Mouse (Mus musculus) C2C12 (cell line): ENCODE measurements at regions not wholly inside any gene's neighbourhood (a gene's known extent, or its start where the extent isn't known, plus 50 kb on each side); places are given as distances from the start of the nearest gene placed in this dataset.

Source experiments
- H3K27me3 ChIP-seq: one replicate; pipeline ENCODE4 v1.6.1; 2011; ENCODE audit not compliant: control insufficient read depth, insufficient read depth, insufficient read length
- H3K36me3 ChIP-seq: one replicate; pipeline ENCODE4 v1.6.1; 2011; ENCODE audit not compliant: control insufficient read depth, insufficient read depth
- H3K4me3 ChIP-seq: one replicate; pipeline ENCODE4 v1.5.1; 2011; ENCODE audit warnings: mild to moderate bottlenecking, control low read depth; ENCODE audit not compliant: poor library complexity, insufficient read depth, severe bottlenecking
- H3K79me2 ChIP-seq: one replicate; pipeline ENCODE4 v1.6.1; 2011; ENCODE audit not compliant: control insufficient read depth, insufficient read depth
- H3K79me3 ChIP-seq: one replicate; pipeline ENCODE4 v1.6.1; 2011; ENCODE audit warnings: low read depth, control low read depth
- H3ac ChIP-seq: one replicate; pipeline ENCODE3; 2011; ENCODE audit warnings: low read depth; ENCODE audit not compliant: control insufficient read depth, insufficient read length
- CEBPB ChIP-seq: IDR thresholded peaks from one replicate; pipeline ENCODE4 v1.6.1; 2011; ENCODE audit warnings: low read depth, mild to moderate bottlenecking, control low read depth, moderate library complexity
- CTCF ChIP-seq: IDR thresholded peaks from one replicate; pipeline ENCODE4 v1.5.1; 2011; ENCODE audit not compliant: control insufficient read depth, insufficient read depth, insufficient read length
- FOSL1 ChIP-seq: IDR thresholded peaks from one replicate; pipeline ENCODE4 v1.8.0; 2011; ENCODE audit warnings: mild to moderate bottlenecking, low read length; ENCODE audit not compliant: poor library complexity, insufficient read depth, severe bottlenecking
- MAX ChIP-seq: IDR thresholded peaks from one replicate; pipeline ENCODE4 v1.6.1; 2011; ENCODE audit warnings: mild to moderate bottlenecking, control low read depth
- MYOD1 ChIP-seq: IDR thresholded peaks from one replicate; pipeline ENCODE4 v1.6.1; 2011; ENCODE audit warnings: low read depth; ENCODE audit not compliant: control insufficient read depth, insufficient read length
- MYOG ChIP-seq: IDR thresholded peaks from one replicate; pipeline ENCODE4 v1.6.1; 2011; ENCODE audit not compliant: control insufficient read depth, insufficient read length; ENCODE audit errors: extremely low read depth
- USF1 ChIP-seq: IDR thresholded peaks from one replicate; pipeline ENCODE4 v1.6.1; 2011; ENCODE audit warnings: low read depth, mild to moderate bottlenecking, control low read depth, moderate library complexity

DNA sequence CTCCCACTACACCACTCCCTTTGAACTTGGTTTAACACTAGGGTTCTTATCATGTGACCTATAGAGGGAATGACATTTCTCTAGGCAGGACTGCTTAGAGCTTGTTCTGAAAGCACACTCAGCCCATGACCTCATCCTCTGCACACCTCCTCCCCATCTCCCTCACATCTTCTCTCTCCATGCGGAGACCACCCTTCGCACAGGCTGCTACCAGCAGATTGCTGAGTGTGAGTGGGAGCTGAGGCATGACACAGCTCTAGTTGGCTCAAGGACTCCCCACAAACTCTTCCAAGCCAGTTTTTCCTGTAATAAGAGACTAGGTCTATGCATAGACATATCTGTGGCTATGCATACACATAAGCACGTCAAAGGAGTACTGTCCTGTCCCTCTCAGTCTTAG is 199.5 kb upstream of the Tas2r119 start:
- Histone ChIP-seq H3K4me3 (no peak overlapping the region), H3K36me3 (no peaks in the 10 kb centered on the region), H3K79me3 (no peaks in the 10 kb centered on the region), H3K27me3 (peaks cover 4% of the 10 kb centered on the region), H3K79me2 (no peaks in the 10 kb centered on the region), H3ac (no peak overlapping the region)
- no peak for TF ChIP-seq MAX
- TF ChIP-seq MYOG: no peak
- TF ChIP-seq USF1: no peak
- TF ChIP-seq MYOD1: no peak
- no peak for TF ChIP-seq CTCF
- TF ChIP-seq CEBPB: no peak

DNA sequence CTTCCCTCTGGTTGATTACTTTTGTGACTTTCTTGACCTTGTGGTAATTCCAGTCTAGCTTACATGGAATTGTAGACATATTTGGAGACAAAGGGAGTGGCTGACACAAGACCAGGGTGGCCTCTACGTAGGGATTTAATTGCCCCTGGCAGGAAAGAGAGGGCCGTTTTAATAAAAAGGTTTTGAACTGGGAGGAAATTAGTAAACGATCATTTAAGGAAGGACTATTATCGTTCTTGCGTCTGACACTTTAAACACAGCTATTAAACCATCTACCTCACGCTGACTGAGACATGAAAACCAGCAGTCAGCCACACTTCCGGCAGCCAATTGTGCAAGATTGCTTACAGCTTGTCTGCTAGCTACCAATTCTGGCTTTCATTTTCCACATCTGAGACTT is 197.1 kb upstream of the Tas2r119 start:
- no peak overlapping the region for H3K4me3 ChIP-seq
- no peaks in the 10 kb centered on the region for H3K79me2 ChIP-seq
- H3ac ChIP-seq: no peak overlapping the region
- H3K36me3 ChIP-seq: no peaks in the 10 kb centered on the region
- H3K79me3 ChIP-seq: no peaks in the 10 kb centered on the region
- TF ChIP-seq FOSL1: no peak
- no peak for TF ChIP-seq USF1
- no peak for TF ChIP-seq MYOG
- H3K27me3 ChIP-seq: peaks cover 11% of the 10 kb centered on the region

- H3K79me3 ChIP-seq: no peaks in the 10 kb centered on the region
- no peak overlapping the region for H3K4me3 ChIP-seq
- H3K36me3 ChIP-seq: no peaks in the 10 kb centered on the region
- H3ac ChIP-seq: no peak overlapping the region
- TF ChIP-seq MYOG (no peak), MAX (no peak), CEBPB (no peak)
- H3K27me3 ChIP-seq: peaks cover 11% of the 10 kb centered on the region
- H3K79me2 ChIP-seq: no peaks in the 10 kb centered on the region
Observed at GRCm38 (mm10) chr15:31980791-31981190, 196.3 kb upstream of the Tas2r119 start.

- Histone ChIP-seq H3K4me3 (no peak overlapping the region), H3K79me2 (no peaks in the 10 kb centered on the region), H3K79me3 (no peaks in the 10 kb centered on the region), H3ac (no peak overlapping the region), H3K27me3 (peaks cover 17% of the 10 kb centered on the region), H3K36me3 (no peaks in the 10 kb centered on the region)
- TF ChIP-seq MAX: no peak
- TF ChIP-seq CEBPB: no peak
- no peak for TF ChIP-seq MYOD1
- no peak for TF ChIP-seq FOSL1
- TF ChIP-seq USF1: no peak
- no peak for TF ChIP-seq CTCF
- TF ChIP-seq MYOG: no peak
Observed at GRCm38 (mm10) chr15:31987291-31987690, 189.8 kb upstream of the Tas2r119 start.

GRCm38 (mm10) chr15:31989093-31989492 is 188.0 kb upstream of the Tas2r119 start:
- TF ChIP-seq MYOG: no peak
- no peak for TF ChIP-seq CEBPB
- TF ChIP-seq MYOD1: no peak
- TF ChIP-seq CTCF: no peak
- TF ChIP-seq FOSL1: no peak
- no peak for TF ChIP-seq USF1
- no peak for TF ChIP-seq MAX
- Histone ChIP-seq H3K79me2 (no peaks in the 10 kb centered on the region), H3K79me3 (no peaks in the 10 kb centered on the region), H3K27me3 (peaks cover 7% of the 10 kb centered on the region), H3K36me3 (no peaks in the 10 kb centered on the region), H3K4me3 (no peak overlapping the region), H3ac (no peak overlapping the region)

DNA sequence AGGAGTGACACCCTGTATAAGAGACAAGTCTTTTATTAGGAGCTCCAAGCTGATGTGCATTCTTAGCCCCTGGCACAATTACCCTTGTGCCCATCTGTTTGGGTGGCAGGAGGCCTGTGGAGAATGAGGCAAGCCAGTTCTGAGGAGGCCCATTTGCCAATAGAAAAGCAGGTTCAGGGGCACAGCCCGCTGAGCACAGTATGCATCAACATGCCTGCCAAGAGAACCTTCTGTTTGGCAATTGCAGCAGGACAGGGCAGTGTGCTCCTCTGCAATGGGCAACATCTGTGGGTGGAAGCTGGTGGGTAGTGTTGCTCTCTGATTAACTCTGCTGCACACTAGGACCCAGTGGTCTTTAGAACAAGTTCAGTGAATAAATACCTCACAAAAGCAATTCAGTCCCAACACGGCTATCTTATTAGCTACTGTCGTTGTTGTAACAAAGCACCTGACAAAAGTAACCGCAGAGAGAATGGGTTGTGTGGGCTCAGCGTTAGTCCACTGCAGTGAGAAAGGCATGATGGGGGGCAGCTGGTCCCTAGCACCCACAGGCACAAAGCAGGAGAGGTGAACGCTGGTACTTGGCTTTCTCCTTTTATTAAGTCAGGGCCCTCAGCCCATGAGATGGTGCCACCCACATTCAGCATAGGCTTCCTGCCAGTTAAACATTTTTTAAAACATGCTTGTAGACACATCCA is 187.3 kb upstream of the Tas2r119 start:
- peaks cover 6% of the 10 kb centered on the region for H3K27me3 ChIP-seq
- no peaks in the 10 kb centered on the region for H3K36me3 ChIP-seq
- TF ChIP-seq CTCF: no peak
- no peak for TF ChIP-seq MAX
- no peak for TF ChIP-seq CEBPB
- no peak for TF ChIP-seq MYOD1
- no peak for TF ChIP-seq MYOG
- H3K79me3 ChIP-seq: no peaks in the 10 kb centered on the region
- H3K4me3 ChIP-seq: no peak overlapping the region
- no peak overlapping the region for H3ac ChIP-seq
- no peaks in the 10 kb centered on the region for H3K79me2 ChIP-seq
